In the genomic region with DNA sequence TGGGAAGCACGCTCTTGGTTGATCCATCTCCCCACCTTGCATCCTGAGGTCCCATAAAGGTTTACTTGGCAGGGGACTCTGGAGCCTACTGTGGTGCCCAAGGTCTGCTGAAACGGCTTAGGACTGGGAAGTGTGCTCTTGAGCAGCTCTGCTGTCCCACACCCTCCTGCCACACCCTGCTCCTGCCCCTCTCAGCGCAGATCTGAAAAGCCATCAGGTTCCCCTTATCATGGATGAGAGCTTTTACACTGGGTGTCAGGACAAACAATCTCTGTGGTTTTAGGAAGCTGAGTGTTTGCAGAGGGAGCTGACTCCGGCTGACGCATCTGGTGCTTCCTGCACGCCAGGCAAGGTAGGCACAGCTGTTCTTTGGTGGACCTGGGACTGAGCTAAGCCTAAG, we compare ENCODE assay signal across 26 mouse cellular contexts. TPM values are rescaled to one million over a fixed set of nuclear protein-coding genes. Genes with fewer than 3 reads are reported as not detected.
A peak's percentile ranks its signal among the peaks of the same experiment; 100 is the strongest.
DNase-seq lines count a peak whose midpoint lies in the region; ATAC-seq and TF ChIP-seq lines count a peak whose summit lies in the region.
"Had no signal": no experiment of that assay in that cellular context is flagged by ENCODE, and none has a peak within 500 bp of the region (broad histone marks: within the 10 kb centered on the region; RNA-seq: fewer than 3 reads in every experiment).

No protein-coding gene starts in this region.

- WGBS in liver, embryonic 12.5 days (ENCODE audit: insufficient replicate concordance), result 44% methylated on average over 6 of the region's 6 CpGs

- peaks cover 65% of the 10 kb centered on the region for H3K4me1 ChIP-seq in G1E (ENCODE audit: insufficient read depth, low read depth, low read length)
- H3K4me1 ChIP-seq in liver, embryonic 12.5 days, result peaks cover 37% of the 10 kb centered on the region

- no peaks in the 10 kb centered on the region for H3K9me3 ChIP-seq in G1E (replicated peaks)
- H3K9me3 ChIP-seq in liver, embryonic 12.5 days (replicated peaks), result no peaks in the 10 kb centered on the region
- H3K9me3 ChIP-seq: embryonic facial prominence, embryonic 12.5 days; intestine, embryonic 15.5 days; kidney, embryonic 15.5 days; limb, embryonic 15.5 days; midbrain, embryonic 12.5 days had no signal

- peak overlapping the region; percentile 19 for H3K4me2 ChIP-seq in liver, embryonic 12.5 days
- H3K4me2 ChIP-seq: embryonic facial prominence, embryonic 12.5 days; heart, embryonic 11.5 days; intestine, embryonic 15.5 days; kidney, embryonic 15.5 days; limb, embryonic 15.5 days; midbrain, embryonic 12.5 days had no signal

- H3K27me3 ChIP-seq in G1E (ENCODE audit: insufficient read depth, low read length), result no peaks in the 10 kb centered on the region
- no peaks in the 10 kb centered on the region for H3K27me3 ChIP-seq in liver, embryonic 12.5 days (replicated peaks)
- H3K27me3 ChIP-seq: embryonic facial prominence, embryonic 12.5 days; intestine, embryonic 15.5 days; kidney, embryonic 15.5 days; limb, embryonic 15.5 days; midbrain, embryonic 12.5 days had no signal

- H3K36me3 ChIP-seq in G1E (replicated peaks), result peaks cover 94% of the 10 kb centered on the region
- H3K36me3 ChIP-seq in liver, embryonic 12.5 days, result peaks cover 98% of the 10 kb centered on the region

- peak overlapping the region; percentile 56; the same call in 1 of the 2 replicates for H3K4me3 ChIP-seq in G1E (ENCODE audit: low read depth, low read length)
- no peak overlapping the region for H3K4me3 ChIP-seq in liver, embryonic 12.5 days
- H3K4me3 ChIP-seq: embryonic facial prominence, embryonic 12.5 days; intestine, embryonic 15.5 days; kidney, embryonic 15.5 days; left cerebral cortex, adult 2 months; limb, embryonic 15.5 days; midbrain, embryonic 12.5 days had no signal

- TF ChIP-seq CTCF in G1E (IDR thresholded peaks at IDR 0.05; ENCODE audit: low read depth, low read length), result no peak

- intact Hi-C loops in left cerebral cortex, postnatal 36 days (cut with DNase I), result no loop called here

- DNase-seq in G1E (ENCODE audit: low spot score) (peak; percentile 56), MEL-GATA-1-ER (ENCODE audit: extremely low read depth, low read depth) (peak; percentile 26)
- no peak for DNase-seq in frontal cortex, postnatal 14 days (ENCODE audit: low spot score in 2 of 2)
- DNase-seq in left cerebral cortex, adult 11 months (ENCODE audit: low spot score), result no peak
- DNase-seq in left cerebral cortex, postnatal 36 days (ENCODE audit: low spot score in 2 of 2), result no peak
- DNase-seq: cerebellum, adult 18-20 months; cerebellum, postnatal 14 days; gastrocnemius, postnatal 10 days; heart, adult 11 months; layer of hippocampus, adult 9-11 months; left cerebral cortex, postnatal 4 days; lung, postnatal 10 days; right cerebral cortex, postnatal 14 days; thymus, postnatal 14 days had no signal

- H3K27ac ChIP-seq in liver, embryonic 12.5 days, result peak overlapping the region; percentile 23; the same call in 1 of the 2 replicates
- H3K27ac ChIP-seq: embryonic facial prominence, embryonic 12.5 days; intestine, embryonic 15.5 days; kidney, embryonic 15.5 days; left cerebral cortex, adult 2 months; limb, embryonic 15.5 days; midbrain, embryonic 12.5 days had no signal

- no peak overlapping the region for H3K9ac ChIP-seq in liver, embryonic 12.5 days
- H3K9ac ChIP-seq: embryonic facial prominence, embryonic 12.5 days; intestine, embryonic 15.5 days; kidney, embryonic 15.5 days; limb, embryonic 15.5 days; midbrain, embryonic 12.5 days had no signal

- peak; percentile 15; the same call in 1 of the 2 replicates for ATAC-seq in G1E (ENCODE audit: extremely low read depth, insufficient number of reproducible peaks, low FRiP score, poor library complexity, severe bottlenecking)
- ATAC-seq in liver, embryonic 12.5 days, result peak; percentile 80
- peak; percentile 55 for ATAC-seq in megakaryocyte progenitor cell, adult 5-6 weeks (replicated peaks; ENCODE audit: poor library complexity)
- ATAC-seq: forebrain, embryonic 14.5 days; hindbrain, embryonic 16.5 days; intestine, embryonic 15.5 days had no signal

RNA-seq across cellular contexts. Expression of a gene that starts 7.0 kb away (rescaled TPM):
- total RNA-seq in G1E (2014; fragmentation: Nextera tagmentation) (35.5 and 39.7 TPM in 2 replicates), G1E (2017) (73.5 and 79.6 TPM in 2 replicates)
- 57.1 and 62.5 TPM in 2 replicates for polyA plus RNA-seq in G1E (2012)
- polyA plus RNA-seq in liver, embryonic 12.5 days (2016; fragmentation: Nextera tagmentation; extraction: Ambion mirVana), result 45.4 and 45.7 TPM in 2 replicates
- total RNA-seq in megakaryocyte progenitor cell, adult 5-6 weeks (2015), result 29.9 and 34.6 TPM in 2 replicates
- total RNA-seq in megakaryocyte progenitor cell, adult 5-6 weeks (2017), result 115 and 143 TPM in 2 replicates
- 10 to 100 TPM; 40.2 to 45.3 TPM for total RNA-seq in left cerebral cortex, postnatal 36 days (2021)

RNA-seq across cellular contexts. Expression of a gene that starts 10.1 kb away (rescaled TPM):
- total RNA-seq in G1E (2014; fragmentation: Nextera tagmentation) (1.1 TPM in 1 of 2 replicates, not detected in the other), G1E (2017) (20.7 and 23.8 TPM in 2 replicates)
- polyA plus RNA-seq in G1E (2012), result 4.8 and 4.9 TPM in 2 replicates
- polyA plus RNA-seq in liver, embryonic 12.5 days (2016; fragmentation: Nextera tagmentation; extraction: Ambion mirVana), result 16.6 and 19.9 TPM in 2 replicates
- 43.6 and 55.5 TPM in 2 replicates for total RNA-seq in megakaryocyte progenitor cell, adult 5-6 weeks (2015)
- 53.6 and 57.7 TPM in 2 replicates for total RNA-seq in megakaryocyte progenitor cell, adult 5-6 weeks (2017)
- 10 to 100 TPM; 53.7 to 60.8 TPM for total RNA-seq in left cerebral cortex, postnatal 36 days (2021)

RNA-seq across cellular contexts. Expression of a gene that starts 15.0 kb away (rescaled TPM):
- 23.6 and 24.4 TPM in 2 replicates for total RNA-seq in G1E (2014; fragmentation: Nextera tagmentation)
- 35.0 and 36.7 TPM in 2 replicates for total RNA-seq in G1E (2017)
- polyA plus RNA-seq in G1E (2012), result 7.0 and 8.8 TPM in 2 replicates
- 14.7 and 16.5 TPM in 2 replicates for polyA plus RNA-seq in liver, embryonic 12.5 days (2016; fragmentation: Nextera tagmentation; extraction: Ambion mirVana)
- 11.3 and 17.5 TPM in 2 replicates for total RNA-seq in megakaryocyte progenitor cell, adult 5-6 weeks (2015)
- 16.8 and 17.9 TPM in 2 replicates for total RNA-seq in megakaryocyte progenitor cell, adult 5-6 weeks (2017)
- 10 to 100 TPM; 27.5 to 36.2 TPM for total RNA-seq in left cerebral cortex, postnatal 36 days (2021)

RNA-seq across cellular contexts. Expression of a gene that starts 19.8 kb away (rescaled TPM):
- 1.7 TPM in 1 of 2 replicates, not detected in the other for total RNA-seq in G1E (2014; fragmentation: Nextera tagmentation)
- 0.33 TPM in 1 of 2 replicates, not detected in the other for total RNA-seq in G1E (2017)
- 0.25 TPM in 1 of 2 replicates, not detected in the other for polyA plus RNA-seq in G1E (2012)
- polyA plus RNA-seq in liver, embryonic 12.5 days (2016; fragmentation: Nextera tagmentation; extraction: Ambion mirVana), result 0.51 and 1.3 TPM in 2 replicates
- 1.3 TPM in 1 of 2 replicates, not detected in the other for total RNA-seq in megakaryocyte progenitor cell, adult 5-6 weeks (2015)
- 0.81 TPM in 1 of 2 replicates, not detected in the other for total RNA-seq in megakaryocyte progenitor cell, adult 5-6 weeks (2017)
- total RNA-seq in left cerebral cortex, postnatal 36 days (2021), result 1 to 10 TPM; 2.9 to 7.7 TPM
- total RNA-seq: hematopoietic stem cell, adult 5-6 weeks had no signal

RNA-seq across cellular contexts. Expression of a gene that starts 33.4 kb away (rescaled TPM):
- total RNA-seq in G1E (2014; fragmentation: Nextera tagmentation) (129 and 155 TPM in 2 replicates), G1E (2017) (104 and 120 TPM in 2 replicates)
- polyA plus RNA-seq in G1E (2012), result 207 and 224 TPM in 2 replicates
- 147 and 159 TPM in 2 replicates for polyA plus RNA-seq in liver, embryonic 12.5 days (2016; fragmentation: Nextera tagmentation; extraction: Ambion mirVana)
- total RNA-seq in megakaryocyte progenitor cell, adult 5-6 weeks (2015), result 97.2 and 104 TPM in 2 replicates
- total RNA-seq in megakaryocyte progenitor cell, adult 5-6 weeks (2017), result 100 and 123 TPM in 2 replicates
- 10 to 100 TPM; 92.2 to 93.7 TPM for total RNA-seq in left cerebral cortex, postnatal 36 days (2021)

Comparison
In these comparisons a context has a peak if more than half of its experiments do, and no peak if none do; other contexts are left out.
1. ATAC-seq: peak in every context shown above with its lines; median percentile 80 in liver, embryonic 12.5 days; 55 in megakaryocyte progenitor cell, adult 5-6 weeks; 15 in G1E.
2. DNase-seq: peak in G1E (single experiment) and MEL-GATA-1-ER (single experiment); none in frontal cortex, postnatal 14 days (0 of 2), left cerebral cortex, adult 11 months (single experiment) and left cerebral cortex, postnatal 36 days (0 of 2).